Mouse (Mus musculus) small intestine, adult 2 months (tissue): ENCODE measurements around the gene Mtcl1. TPM values are rescaled to one million over a fixed set of nuclear protein-coding genes. Genes with fewer than 3 reads are reported as not detected.

Experiments
- H3K27ac ChIP-seq: fragments of 200-500 bp; 2 replicates; pipeline ENCODE4 v1.5.1; 2012; ENCODE audit warnings: low read depth, low read length, control low read depth, inconsistent platforms; ENCODE audit not compliant: insufficient read depth
- H3K27me3 ChIP-seq: fragments of 200-500 bp; 2 replicates; pipeline ENCODE4 v1.6.1; 2012; ENCODE audit warnings: mild to moderate bottlenecking, moderate library complexity, low read length, inconsistent platforms; ENCODE audit not compliant: control insufficient read depth, insufficient read depth
- H3K36me3 ChIP-seq: fragments of 200-500 bp; 2 replicates; pipeline ENCODE4 v1.6.1; 2012; ENCODE audit warnings: mild to moderate bottlenecking, low read length, control low read depth, inconsistent platforms; ENCODE audit not compliant: control insufficient read depth, insufficient read depth
- H3K4me1 ChIP-seq: fragments of 200-500 bp; 2 replicates; pipeline ENCODE4 v1.6.1; 2012; ENCODE audit warnings: low read length, inconsistent platforms, mixed read lengths; ENCODE audit not compliant: control insufficient read depth, insufficient read depth, insufficient read length
- H3K4me3 ChIP-seq: fragments of 200-500 bp; 2 replicates; pipeline ENCODE4 v1.5.1; 2012; ENCODE audit warnings: low read depth, mild to moderate bottlenecking, control low read depth, inconsistent platforms, low read length, moderate library complexity
- CTCF ChIP-seq: fragments of 200-500 bp; IDR thresholded peaks from 2 replicates; pipeline ENCODE4 v1.5.1; 2012; ENCODE audit warnings: low read depth, mild to moderate bottlenecking, control low read depth, inconsistent platforms, low read length, moderate library complexity, mixed read lengths; ENCODE audit not compliant: insufficient replicate concordance, insufficient read length; ENCODE audit errors: extremely low read depth
- POLR2A ChIP-seq: fragments of 200-500 bp; IDR thresholded peaks from 2 replicates; pipeline ENCODE4 v1.6.1; 2012; ENCODE audit warnings: low read depth, mild to moderate bottlenecking, control low read depth, inconsistent platforms, low read length, moderate library complexity
- WGBS: fragments of 180-500 bp; shearing (Covaris S2); methylation state at CpG from one replicate; pipeline ENCODE4 v1.1.7; 2018; 5-methylcytosine and 5-hydroxymethylcytosine counted together
- polyA plus RNA-seq: library from polyadenylated mRNA; depleted of rRNA; stranded (reverse); fragments of >200 nt; gene quantifications from 2 replicates; pipeline ENCODE4 v1.2.3, GENCODE M21; 2012

Mtcl1 gene
- polyA plus RNA-seq, 1 experiment, result 1.8 TPM

- Histone ChIP-seq H3K36me3 (no peaks in the 10 kb centered on the region), H3K4me1 (peaks cover 9% of the 10 kb centered on the region), H3K27ac (no peak overlapping the region), H3K4me3 (no peak overlapping the region), H3K27me3 (no peaks in the 10 kb centered on the region)
- 84% methylated on average over 15 of the region's 15 CpGs for WGBS
- TF ChIP-seq POLR2A, result no peak
- no peak for TF ChIP-seq CTCF
Observed at GRCm38 (mm10) chr17:66350127-66350526, 99.4 kb downstream of the Mtcl1 start.

- no peak for TF ChIP-seq CTCF
- no peak for TF ChIP-seq POLR2A
- no peak overlapping the region for H3K27ac ChIP-seq
- H3K4me3 ChIP-seq, result no peak overlapping the region
- no peaks in the 10 kb centered on the region for H3K4me1 ChIP-seq
- no peaks in the 10 kb centered on the region for H3K27me3 ChIP-seq
- 77% methylated on average over 11 of the region's 11 CpGs for WGBS
- H3K36me3 ChIP-seq, result no peaks in the 10 kb centered on the region
Observed at GRCm38 (mm10) chr17:66346378-66346777, 103.2 kb downstream of the Mtcl1 start.

- no peak overlapping the region for H3K4me3 ChIP-seq
- H3K27me3 ChIP-seq, result no peaks in the 10 kb centered on the region
- no peak overlapping the region for H3K27ac ChIP-seq
- H3K36me3 ChIP-seq, result no peaks in the 10 kb centered on the region
- TF ChIP-seq POLR2A (no peak), CTCF (no peak)
- 78% methylated on average over 15 of the region's 15 CpGs for WGBS
- no peaks in the 10 kb centered on the region for H3K4me1 ChIP-seq
Observed at GRCm38 (mm10) chr17:66345680-66346079, 103.9 kb downstream of the Mtcl1 start.

GRCm38 (mm10) chr17:66342932-66343331, 106.6 kb downstream of the Mtcl1 start:
- no peak overlapping the region for H3K4me3 ChIP-seq
- no peaks in the 10 kb centered on the region for H3K27me3 ChIP-seq
- no peak overlapping the region for H3K27ac ChIP-seq
- WGBS, result 94% methylated on average over 18 of the region's 18 CpGs
- no peaks in the 10 kb centered on the region for H3K4me1 ChIP-seq
- TF ChIP-seq CTCF, result no peak
- TF ChIP-seq POLR2A, result no peak
- no peaks in the 10 kb centered on the region for H3K36me3 ChIP-seq

- Histone ChIP-seq H3K27me3 (no peaks in the 10 kb centered on the region), H3K36me3 (no peaks in the 10 kb centered on the region), H3K27ac (no peak overlapping the region), H3K4me1 (no peaks in the 10 kb centered on the region), H3K4me3 (no peak overlapping the region)
- WGBS, result 68% methylated on average over 6 of the region's 6 CpGs
- TF ChIP-seq POLR2A, result no peak
- TF ChIP-seq CTCF, result no peak
Observed at GRCm38 (mm10) chr17:66341670-66342069, 107.9 kb downstream of the Mtcl1 start.

GRCm38 (mm10) chr17:66340798-66341197, 108.8 kb downstream of the Mtcl1 start:
- Histone ChIP-seq H3K27me3 (no peaks in the 10 kb centered on the region), H3K4me1 (no peaks in the 10 kb centered on the region), H3K36me3 (no peaks in the 10 kb centered on the region), H3K27ac (no peak overlapping the region), H3K4me3 (no peak overlapping the region)
- TF ChIP-seq CTCF, result no peak
- no peak for TF ChIP-seq POLR2A
- 61% methylated on average over 12 of the region's 12 CpGs for WGBS

GRCm38 (mm10) chr17:66337929-66338328, 111.6 kb downstream of the Mtcl1 start:
- Histone ChIP-seq H3K4me3 (no peak overlapping the region), H3K36me3 (no peaks in the 10 kb centered on the region), H3K27me3 (no peaks in the 10 kb centered on the region), H3K4me1 (no peaks in the 10 kb centered on the region), H3K27ac (no peak overlapping the region)
- 85% methylated on average over 13 of the region's 13 CpGs for WGBS
- TF ChIP-seq POLR2A (no peak), CTCF (no peak)

GRCm38 (mm10) chr17:66335568-66335967, 114.0 kb downstream of the Mtcl1 start:
- no peak for TF ChIP-seq CTCF
- TF ChIP-seq POLR2A, result no peak
- WGBS, result 94% methylated on average over 10 of the region's 10 CpGs
- H3K4me3 ChIP-seq, result no peak overlapping the region

More at GRCm38 (mm10) chr17:66335568-66335967, 114.0 kb downstream of the Mtcl1 start:
- Histone ChIP-seq H3K36me3 (no peaks in the 10 kb centered on the region), H3K27ac (no peak overlapping the region), H3K27me3 (no peaks in the 10 kb centered on the region), H3K4me1 (no peaks in the 10 kb centered on the region)
